Mouse (Mus musculus) brain, embryonic 14.5 days (tissue): ENCODE data around the gene Blnk.

ENCODE experiments used
- CTCF ChIP-seq: fragments of 200-500 bp; IDR thresholded peaks from 2 replicates; pipeline ENCODE4 v1.5.1; 2012; ENCODE audit warnings: inconsistent platforms, mild to moderate bottlenecking, moderate library complexity, borderline replicate concordance; ENCODE audit not compliant: insufficient read depth, insufficient read length; ENCODE audit errors: extremely low read depth
- POLR2A ChIP-seq: fragments of 200-500 bp; IDR thresholded peaks from 2 replicates; pipeline ENCODE4 v1.6.1; 2012; ENCODE audit warnings: mild to moderate bottlenecking, inconsistent platforms, borderline replicate concordance; ENCODE audit not compliant: poor library complexity, insufficient read depth, insufficient read length, severe bottlenecking; ENCODE audit errors: extremely low read depth

DNA sequence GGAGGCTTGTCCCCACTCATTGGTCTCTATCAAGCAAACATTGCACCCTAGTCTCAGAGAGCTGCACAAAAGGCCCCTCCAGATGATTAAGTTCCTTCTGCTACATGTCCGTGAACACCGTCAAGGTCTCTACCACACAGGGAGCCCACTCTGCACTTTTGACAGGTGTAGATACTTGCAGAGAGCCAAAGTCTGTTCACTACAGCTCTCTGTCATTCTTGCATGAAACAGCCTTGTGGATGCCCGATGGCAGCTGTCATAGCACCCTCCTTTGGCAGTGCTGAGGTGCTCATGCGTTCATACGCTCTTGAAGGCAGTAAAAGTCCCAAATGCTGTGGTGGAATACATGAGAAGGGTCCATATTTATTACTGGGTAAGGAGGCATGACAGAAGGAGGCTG lies 32.7 kb upstream of the Blnk start:
- TF ChIP-seq CTCF, result no peak
- TF ChIP-seq POLR2A, result no peak
